Mouse (Mus musculus): ENCODE data around the gene Gm11236. TPM values are rescaled to one million over a fixed set of nuclear protein-coding genes. Genes with fewer than 3 reads are reported as not detected.
"Not testable (repeated sequence)": the region's sequence is repeated elsewhere in the genome, so short reads cannot be mapped to it uniquely, and the experiment has no call there.

The Gm11236 gene
- total RNA-seq (2021): not detected
- long read RNA-seq, experiment 1: 0 reads
- long read RNA-seq, experiment 2: 0 reads

DNA sequence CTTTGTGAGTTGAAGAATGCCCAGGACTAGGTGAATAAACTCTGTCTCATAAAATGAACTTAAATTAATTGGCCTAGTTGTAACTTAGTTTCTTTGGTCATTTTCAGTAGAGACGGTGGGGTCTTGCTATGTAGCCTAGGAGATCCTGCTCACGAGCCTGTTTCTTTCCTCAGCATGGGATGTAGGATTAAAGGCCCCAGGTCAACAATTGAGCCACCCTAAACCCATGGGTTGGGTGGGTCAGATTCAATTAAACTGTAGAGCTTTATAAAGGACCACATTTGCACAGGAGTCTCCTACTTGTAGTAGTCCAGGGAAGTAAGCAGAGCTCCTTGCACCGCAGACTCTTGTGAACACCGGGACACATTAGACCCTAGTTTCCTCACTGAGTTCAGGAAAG lies at the start of gene Gm11236:
Gene Gm11236 (plus strand): TSS at position 301 of the 400 bp plus-strand sequence.
- not testable (repeated sequence) for DNase-seq

DNA sequence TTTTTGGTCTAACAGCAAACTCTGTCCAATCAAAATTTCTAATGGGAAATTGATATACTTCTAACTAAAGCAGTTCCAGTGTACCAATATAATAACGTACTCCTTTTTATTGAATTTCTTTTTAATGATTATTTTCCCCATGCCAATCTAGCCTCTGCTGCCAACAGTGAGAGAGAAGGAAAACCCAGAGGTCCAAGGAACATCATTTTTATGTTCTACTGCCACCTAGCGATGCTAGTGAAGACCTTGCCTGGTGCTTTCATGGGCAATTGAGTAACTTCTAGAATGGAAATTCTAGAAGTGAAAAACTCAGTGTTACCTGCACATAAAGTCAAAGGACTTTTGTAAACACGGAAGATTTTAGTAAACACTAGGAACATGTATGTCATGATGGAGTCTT lies 38.7 kb upstream of the Gm11236 start:
- no peak for DNase-seq

DNA sequence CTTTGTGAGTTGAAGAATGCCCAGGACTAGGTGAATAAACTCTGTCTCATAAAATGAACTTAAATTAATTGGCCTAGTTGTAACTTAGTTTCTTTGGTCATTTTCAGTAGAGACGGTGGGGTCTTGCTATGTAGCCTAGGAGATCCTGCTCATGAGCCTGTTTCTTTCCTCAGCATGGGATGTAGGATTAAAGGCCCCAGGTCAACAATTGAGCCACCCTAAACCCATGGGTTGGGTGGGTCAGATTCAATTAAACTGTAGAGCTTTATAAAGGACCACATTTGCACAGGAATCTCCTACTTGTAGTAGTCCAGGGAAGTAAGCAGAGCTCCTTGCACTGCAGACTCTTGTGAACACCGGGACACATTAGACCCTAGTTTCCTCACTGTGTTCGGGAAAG lies 30.3 kb upstream of the Gm11236 start, which contains the start of gene Gm11238:
Gene Gm11238 (plus strand): TSS at position 301 of the 400 bp plus-strand sequence.
- DNase-seq: not testable (repeated sequence)

DNA sequence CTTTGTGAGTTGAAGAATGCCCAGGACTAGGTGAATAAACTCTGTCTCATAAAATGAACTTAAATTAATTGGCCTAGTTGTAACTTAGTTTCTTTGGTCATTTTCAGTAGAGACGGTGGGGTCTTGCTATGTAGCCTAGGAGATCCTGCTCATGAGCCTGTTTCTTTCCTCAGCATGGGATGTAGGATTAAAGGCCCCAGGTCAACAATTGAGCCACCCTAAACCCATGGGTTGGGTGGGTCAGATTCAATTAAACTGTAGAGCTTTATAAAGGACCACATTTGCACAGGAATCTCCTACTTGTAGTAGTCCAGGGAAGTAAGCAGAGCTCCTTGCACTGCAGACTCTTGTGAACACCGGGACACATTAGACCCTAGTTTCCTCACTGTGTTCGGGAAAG lies 15.2 kb upstream of the Gm11236 start, which contains the start of gene Gm11237:
Gene Gm11237 (plus strand): TSS at position 301 of the 400 bp plus-strand sequence.
- not testable (repeated sequence) for DNase-seq

DNA sequence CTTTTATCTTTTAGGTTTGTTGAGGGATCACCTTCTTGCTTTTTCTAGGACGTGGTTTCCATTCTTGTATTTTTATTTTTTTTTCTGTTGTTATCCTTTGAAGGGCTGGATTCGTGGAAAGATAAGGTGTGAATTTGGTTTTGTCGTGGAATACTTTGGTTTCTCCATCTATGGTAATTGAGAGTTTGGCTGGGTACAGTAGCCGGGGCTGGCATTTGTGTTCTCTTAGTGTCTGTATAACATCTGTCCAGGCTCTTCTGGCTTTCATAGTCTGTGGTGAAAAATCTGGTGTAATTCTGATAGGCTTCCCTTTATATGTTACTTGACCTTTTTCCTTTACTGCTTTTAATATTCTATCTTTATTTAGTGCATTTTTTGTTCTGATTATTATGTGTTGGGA lies 23.9 kb downstream of the Gm11236 start:
- DNase-seq: not testable (repeated sequence)

DNA sequence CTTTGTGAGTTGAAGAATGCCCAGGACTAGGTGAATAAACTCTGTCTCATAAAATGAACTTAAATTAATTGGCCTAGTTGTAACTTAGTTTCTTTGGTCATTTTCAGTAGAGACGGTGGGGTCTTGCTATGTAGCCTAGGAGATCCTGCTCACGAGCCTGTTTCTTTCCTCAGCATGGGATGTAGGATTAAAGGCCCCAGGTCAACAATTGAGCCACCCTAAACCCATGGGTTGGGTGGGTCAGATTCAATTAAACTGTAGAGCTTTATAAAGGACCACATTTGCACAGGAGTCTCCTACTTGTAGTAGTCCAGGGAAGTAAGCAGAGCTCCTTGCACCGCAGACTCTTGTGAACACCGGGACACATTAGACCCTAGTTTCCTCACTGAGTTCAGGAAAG lies 30.1 kb downstream of the Gm11236 start, which contains the start of gene Gm11239:
Gene Gm11239 (plus strand): TSS at position 301 of the 400 bp plus-strand sequence.
- DNase-seq: not testable (repeated sequence)

DNA sequence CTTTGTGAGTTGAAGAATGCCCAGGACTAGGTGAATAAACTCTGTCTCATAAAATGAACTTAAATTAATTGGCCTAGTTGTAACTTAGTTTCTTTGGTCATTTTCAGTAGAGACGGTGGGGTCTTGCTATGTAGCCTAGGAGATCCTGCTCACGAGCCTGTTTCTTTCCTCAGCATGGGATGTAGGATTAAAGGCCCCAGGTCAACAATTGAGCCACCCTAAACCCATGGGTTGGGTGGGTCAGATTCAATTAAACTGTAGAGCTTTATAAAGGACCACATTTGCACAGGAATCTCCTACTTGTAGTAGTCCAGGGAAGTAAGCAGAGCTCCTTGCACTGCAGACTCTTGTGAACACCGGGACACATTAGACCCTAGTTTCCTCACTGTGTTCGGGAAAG lies 45.3 kb downstream of the Gm11236 start, which contains the start of gene Gm428:
Gene Gm428 (plus strand): TSS at position 301 of the 400 bp plus-strand sequence.
- not testable (repeated sequence) for DNase-seq

Other genes with a start within 250 kb of the Gm11236 start
- gene Gm11487, start 233.0 kb upstream of the Gm11236 start, total RNA-seq (2021): not detected
- not detected for gene Gm11238, start 30.2 kb upstream of the Gm11236 start, total RNA-seq (2021)
- not detected for gene Gm11237, start 15.1 kb upstream of the Gm11236 start, total RNA-seq (2021)
- gene Gm11239, start 30.2 kb downstream of the Gm11236 start, total RNA-seq (2021): not detected
- not detected for gene Gm428, start 45.4 kb downstream of the Gm11236 start, total RNA-seq (2021)
- gene Rasef, start 152.9 kb downstream of the Gm11236 start, total RNA-seq (2021): not detected
- not detected for gene Gm11758, start 238.1 kb downstream of the Gm11236 start, total RNA-seq (2021)